Mouse (Mus musculus): ENCODE measurements at regions not wholly inside any gene's neighbourhood (a gene's known extent, or its start where the extent isn't known, plus 50 kb on each side); places are given as distances from the start of the nearest gene placed in this dataset.

DNA sequence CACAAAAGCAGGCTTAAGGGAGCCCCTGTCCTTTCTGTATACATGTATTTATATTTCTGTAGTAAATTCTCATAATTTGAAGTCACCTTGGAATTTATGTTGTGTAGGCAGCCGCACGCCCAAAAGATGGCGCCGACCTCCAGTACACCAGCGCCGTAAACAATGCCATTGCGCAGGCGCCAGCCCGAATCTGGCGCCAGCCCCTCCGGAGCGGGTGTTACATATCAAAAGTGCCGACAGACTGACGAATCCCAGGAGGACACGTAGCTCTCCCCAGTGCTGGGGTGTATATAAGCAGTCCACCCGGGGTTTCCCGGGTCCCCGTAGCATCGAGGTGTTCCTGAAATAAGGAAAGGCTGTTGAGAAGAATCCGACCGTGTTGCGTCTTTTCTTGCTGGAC lies 108.1 kb upstream of the Pde3a start:
- DNase-seq (ENCODE audit: low spot score), result no peak

DNA sequence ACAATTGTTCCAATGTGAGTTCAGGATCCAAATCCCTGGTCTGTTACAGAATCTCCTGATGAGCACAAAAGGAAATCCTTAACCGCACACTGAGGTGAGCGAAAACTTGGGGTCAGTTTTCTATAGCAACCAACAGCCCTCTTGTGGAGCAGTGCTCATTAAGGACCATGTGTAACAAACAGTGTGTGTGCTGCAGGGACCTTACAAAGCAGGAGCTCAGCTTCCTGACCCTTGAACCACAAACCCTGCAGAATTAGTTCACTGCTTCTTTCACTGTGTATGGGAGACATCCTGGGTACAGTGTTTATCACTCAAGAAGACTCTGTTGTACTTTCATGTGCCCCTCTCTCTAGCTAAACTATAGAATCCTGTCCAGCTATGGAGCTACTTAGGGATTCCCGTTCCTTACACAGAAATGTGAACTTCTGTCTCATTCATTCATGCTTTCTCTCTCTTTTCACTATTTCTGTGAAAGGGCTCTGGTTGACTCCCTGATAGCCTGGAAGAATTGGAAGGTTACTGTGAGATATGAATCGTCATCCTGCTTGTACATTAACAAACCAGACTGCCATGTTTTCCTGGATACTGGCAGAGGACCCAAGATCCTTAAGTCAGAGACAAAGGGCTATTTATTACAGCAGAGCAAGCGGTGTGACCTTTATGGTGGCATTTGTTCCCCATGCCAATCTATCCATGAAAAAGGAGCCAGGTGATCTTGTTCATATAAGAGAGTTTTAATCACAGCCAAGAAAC lies 100.5 kb upstream of the Pde3a start:
- DNase-seq (ENCODE audit: low spot score), result no peak

DNA sequence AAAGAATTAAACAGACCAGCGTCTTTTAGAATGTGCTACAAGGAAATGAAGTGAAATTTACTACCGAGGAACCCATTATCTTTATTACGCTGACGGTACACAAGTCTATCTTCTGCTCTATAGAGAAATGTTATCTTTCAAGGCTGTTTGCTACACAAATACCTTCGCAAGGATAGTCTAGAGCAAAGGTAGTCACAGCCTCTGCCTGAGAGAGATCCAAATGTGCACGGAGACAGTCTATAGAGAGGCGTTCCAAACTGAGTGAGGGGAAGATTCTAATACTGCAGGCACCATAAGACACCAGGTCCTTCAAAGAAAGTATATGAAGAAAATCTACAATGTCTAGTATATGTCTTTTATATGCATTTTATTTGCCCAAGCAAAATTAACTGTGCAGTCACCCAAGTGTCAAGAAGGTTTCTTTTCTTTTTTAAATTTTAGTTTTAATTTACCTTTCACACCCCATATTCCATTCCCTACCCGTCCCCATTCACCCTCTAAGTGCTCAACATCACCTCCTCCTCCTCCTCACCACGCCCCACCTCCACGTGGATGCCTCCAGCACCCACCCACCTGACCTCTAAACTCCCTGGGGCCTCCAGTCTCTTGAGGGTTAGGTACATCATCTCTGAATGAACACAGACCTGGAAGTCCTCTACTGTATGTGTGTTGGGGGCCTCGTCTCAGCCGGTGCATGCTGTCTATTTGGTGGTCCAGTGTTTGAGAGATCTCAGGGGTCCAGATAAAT lies 99.7 kb upstream of the Pde3a start:
- no peak for DNase-seq (ENCODE audit: low spot score)

DNA sequence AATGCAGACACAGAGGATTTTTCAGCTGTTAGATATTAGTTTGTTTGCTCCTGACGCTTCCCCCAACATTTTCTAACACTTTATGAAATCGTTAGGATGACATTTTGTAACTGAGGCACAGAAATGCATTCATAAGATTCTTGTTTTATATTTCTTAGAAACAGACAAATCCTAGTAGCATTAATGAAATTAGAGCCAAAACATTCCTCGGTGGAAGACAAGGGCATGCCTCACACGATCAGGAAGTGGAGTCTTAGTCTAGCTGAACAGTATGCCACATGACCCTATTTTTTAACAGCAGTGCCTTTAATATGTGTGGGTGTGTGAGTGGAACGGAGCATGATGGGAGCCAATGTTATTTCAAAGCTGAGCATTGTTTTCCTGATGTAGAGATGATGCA lies 89.7 kb upstream of the Pde3a start:
- no peak for DNase-seq (ENCODE audit: low spot score)

DNA sequence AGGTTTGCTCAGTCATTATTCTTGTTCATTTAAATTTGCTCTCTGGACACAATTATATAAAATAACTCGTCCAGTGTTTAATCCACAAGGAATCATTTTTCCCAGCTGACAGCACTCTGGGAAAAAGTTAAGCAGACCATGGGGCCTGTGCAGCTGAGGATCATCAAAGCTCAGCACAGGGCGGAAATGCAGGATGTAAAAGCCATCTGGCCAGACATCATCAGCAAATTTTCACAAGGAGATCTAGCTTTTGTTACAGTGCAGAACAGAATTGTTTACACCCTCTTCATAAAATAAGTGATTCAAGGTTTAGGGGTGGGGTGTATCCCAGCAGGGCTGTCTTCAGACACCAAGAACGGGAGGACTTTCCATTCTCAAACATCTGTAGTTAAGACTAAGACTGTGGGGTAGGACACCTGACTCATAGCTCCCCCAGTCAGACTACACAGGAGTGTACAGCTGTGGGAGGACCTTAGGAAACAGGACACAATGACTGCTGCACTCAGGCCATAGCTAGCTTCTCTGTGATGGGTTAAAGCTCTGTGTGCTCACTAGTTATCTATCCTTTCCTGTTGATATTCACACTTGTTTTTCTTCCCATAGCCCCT lies 87.3 kb upstream of the Pde3a start:
- DNase-seq (ENCODE audit: low spot score), result no peak

DNA sequence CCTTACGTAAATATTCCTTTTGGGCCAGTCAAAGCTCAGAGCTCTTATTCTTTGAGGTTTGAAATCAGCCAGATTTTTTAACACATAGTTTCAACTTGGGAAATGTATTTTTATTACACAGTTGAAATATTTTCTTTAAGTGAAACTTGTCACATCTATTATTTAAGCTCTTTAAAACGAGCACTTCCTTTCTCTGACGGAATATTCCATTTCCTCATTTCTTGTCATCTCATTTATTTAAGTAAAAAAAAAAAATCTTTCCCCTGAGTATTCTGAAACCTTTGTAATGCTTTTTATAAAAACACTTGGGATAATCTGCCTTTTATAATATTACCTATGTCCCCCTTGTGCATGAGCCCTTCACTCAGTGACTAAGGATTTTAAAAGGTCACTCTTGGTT lies 81.8 kb upstream of the Pde3a start:
- no peak for DNase-seq (ENCODE audit: low spot score)

DNA sequence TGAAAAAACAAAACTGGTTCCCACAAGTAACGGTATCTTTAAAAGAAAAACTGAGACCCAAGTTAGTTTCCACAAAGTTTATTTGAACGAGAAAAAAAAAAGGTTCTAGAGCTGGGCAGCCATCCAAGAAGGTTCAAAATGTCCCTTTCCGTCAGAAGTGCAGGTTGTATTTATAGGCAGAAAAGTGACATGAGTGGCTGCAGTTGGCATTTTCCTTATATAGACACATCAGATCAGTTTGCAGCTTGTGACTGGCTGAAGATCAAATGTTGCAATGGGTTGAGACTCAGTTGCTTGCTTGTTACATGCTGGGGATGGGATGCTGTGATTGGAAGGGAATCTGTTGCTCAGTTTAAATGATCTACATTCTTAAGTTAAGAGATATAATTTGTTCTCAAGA lies 80.7 kb upstream of the Pde3a start:
- no peak for DNase-seq (ENCODE audit: low spot score)

DNA sequence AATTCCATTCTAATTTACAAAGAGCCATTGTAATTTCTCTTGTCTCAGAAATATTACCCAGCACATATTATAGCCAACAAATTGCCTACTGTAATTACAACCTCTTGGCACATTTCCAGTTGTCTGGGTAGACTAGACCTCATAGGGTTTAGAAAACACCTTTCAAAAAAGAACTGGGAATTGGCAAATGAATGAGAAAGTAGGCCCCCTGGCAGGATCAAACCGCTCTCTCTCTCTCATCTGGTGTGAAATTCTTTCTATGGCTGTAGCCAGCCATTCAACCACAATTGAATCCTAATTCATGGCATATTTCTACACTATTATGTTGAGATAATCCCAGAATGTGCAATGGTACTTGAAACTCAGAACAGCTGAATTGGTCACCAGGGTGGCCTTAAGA lies 65.3 kb upstream of the Pde3a start:
- DNase-seq (ENCODE audit: low spot score), result no peak

DNA sequence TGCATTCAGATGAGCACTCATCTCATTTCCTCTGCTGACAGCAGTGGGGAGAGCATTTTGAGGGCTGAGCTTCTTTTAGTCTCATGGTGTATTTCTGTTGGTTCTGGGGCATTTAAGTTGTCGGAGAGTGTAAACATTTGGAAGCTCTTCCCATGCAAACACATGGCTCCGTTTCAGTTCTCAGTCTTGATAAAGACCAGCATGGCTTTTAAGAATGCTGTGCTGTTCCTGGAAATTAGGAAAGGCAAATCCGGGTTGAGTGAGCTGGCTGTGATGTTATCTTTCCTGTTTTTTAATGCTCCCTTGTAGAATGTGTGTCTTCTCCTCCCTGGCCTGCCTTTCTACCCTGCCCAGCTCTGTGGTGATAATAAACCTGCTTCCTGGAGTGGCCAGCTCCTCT lies 61.0 kb upstream of the Pde3a start:
- DNase-seq (ENCODE audit: low spot score), result no peak

DNA sequence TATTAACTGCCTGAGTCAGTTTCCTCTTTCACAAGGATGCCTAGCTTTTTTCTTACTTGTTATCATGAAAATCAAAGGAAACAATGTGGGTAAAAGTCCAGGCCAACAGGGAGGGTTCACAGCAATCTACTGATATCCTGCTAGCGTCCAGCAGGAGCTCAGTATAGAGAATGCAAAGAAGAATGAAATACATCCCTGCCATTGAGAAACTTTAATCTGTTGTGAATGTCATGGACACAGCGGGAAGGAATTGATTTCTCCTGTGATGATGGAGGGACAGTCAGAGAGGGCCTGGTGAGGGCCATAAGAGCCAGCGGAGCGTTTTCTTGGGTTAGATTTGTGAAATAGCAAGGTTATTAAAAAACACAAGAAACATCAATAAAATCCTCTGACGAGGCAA lies 60.0 kb upstream of the Pde3a start:
- DNase-seq (ENCODE audit: low spot score), result no peak

DNA sequence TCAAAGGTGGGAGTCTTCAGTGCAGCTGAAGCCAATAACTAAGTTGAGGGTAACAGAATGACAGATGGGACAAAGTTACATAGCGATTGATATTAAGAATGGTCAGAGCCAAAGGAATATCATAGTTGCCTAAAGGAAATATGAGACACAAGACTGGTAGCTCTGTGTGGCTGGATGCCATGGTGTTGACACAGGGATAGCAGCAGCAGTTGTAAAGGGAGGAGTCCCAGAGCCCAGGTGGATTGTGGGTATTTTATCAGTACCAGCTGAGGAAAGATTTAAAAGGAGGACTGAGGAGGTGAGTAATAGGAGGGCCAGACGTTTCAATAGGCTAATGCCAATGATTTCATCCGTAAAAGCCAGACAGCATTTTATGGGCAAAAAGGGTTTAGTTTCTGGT lies 59.4 kb upstream of the Pde3a start:
- no peak for DNase-seq (ENCODE audit: low spot score)

DNA sequence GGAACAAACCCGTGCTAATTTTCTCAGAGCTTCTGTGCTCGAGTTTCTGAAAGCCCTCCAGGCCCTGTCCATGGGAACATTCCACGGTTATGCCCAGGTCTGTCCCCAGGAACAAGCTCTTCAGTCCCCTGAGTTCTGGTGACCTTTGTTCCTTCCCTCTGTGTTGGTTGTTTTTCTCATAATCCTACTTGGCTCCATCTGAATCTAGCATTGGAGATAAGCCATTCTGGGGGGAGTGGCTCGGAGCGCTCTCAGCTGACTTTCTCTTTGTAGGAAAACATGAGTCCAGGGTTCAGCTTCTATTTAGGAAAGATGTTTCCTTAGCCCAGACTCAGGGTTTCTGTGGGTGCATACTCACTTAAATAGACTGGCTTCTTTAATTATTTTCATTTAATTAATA lies 58.7 kb upstream of the Pde3a start:
- DNase-seq (ENCODE audit: low spot score), result no peak

DNA sequence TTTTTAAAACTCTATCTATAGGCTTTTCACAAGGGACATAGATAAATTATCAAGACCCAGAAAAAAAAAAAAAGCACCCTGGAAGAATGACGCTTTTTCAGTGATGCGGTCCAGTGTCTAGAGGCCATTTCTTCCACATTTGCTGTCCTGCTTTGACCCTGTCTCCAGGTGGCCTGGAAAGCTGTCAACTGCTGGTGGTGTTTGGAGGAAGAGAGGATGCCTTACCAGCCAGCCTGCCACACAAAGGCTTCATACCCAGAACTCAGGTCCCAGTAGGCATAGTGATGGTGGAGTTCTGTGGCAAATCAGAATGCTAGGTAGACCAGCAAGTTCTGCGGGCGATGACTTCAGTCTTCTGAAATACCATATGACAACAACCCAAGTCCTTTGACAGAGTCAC lies 51.6 kb upstream of the Pde3a start:
- no peak for DNase-seq (ENCODE audit: low spot score)

Data from T-cell, adult 2 months (primary cell).